Mouse (Mus musculus): ENCODE results near the gene Sfmbt2.

Gene Sfmbt2

DNA sequence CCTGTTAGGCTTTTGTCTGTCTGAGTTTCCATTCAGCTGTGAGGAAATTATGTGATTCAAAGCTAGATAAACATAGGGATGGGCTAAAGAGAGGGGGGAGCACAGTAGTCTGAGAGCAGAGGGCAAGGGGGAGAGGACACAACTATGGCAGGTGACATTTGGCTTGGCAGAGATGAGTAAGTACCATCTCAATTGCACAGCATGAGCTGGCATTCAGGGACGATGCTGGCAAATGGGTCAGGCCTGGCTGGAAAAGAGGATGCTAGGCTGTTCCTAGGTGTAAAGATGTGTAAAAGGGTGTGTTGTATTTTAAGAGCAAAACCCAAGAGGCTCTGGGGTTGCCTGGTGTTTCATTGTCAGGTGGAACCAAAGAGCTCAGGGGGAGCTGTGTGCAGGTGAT lies 188.5 kb downstream of the Sfmbt2 start:
- no peak for DNase-seq (ENCODE audit: low read depth)

DNA sequence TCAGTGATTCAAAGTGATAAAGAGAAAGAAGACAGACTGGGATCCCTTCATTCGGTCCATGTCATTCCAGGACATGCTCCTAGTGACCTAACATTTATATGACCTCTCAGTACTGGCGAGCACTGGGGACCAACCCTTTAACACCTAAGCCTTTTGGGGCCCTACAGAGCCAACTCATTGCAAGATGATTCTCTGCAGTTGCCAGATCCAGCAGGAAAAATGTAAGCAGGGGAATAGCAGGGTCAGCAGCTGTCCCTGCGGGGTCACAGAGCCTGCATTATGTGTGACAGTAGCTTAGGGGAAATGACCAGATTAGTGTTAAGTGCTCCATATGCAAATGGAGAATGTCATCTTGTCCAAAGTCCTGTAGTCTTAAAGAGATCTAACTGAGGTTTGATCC lies 195.2 kb downstream of the Sfmbt2 start:
- no peak for DNase-seq (ENCODE audit: low read depth)

DNA sequence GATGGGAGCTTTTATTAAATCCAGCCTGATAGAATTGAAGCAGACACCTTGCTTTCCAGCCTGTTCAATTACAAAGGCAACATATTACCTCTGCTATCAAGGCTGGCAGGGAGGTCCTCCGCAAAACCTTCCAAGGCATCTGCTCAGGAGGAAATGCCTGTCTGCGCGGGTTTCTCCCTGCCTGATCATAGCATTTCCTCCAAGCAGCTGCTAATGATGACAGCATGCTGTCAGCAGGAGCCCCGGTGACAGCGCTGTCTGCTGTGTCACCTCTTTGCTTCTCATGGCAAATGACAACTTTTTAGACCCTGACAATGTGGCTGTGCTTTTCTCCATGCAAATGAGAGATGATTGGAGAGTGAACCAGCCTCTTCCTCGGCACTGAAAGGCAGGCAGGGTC lies 199.1 kb downstream of the Sfmbt2 start:
- DNase-seq (ENCODE audit: low read depth) = no peak

DNA sequence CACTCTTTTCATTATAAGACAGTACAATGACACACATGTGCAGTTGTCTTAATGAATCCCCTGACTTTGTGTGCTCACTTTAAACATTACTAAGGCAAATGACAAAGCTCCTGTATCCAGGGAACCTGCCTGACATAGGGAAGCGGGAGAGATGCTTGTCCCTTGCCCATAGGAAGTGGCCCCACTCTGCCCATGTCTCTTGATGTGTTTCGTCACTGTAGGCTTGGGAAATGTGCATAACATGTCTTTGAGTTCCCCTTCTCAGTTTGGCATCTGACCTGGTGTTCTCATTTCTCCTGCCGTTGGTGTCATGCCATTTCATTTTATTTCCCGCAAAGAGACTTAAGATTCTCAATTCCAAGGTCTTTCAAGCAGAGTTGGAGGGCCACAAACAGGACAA lies 202.0 kb downstream of the Sfmbt2 start:
- DNase-seq (ENCODE audit: low read depth) = no peak

DNA sequence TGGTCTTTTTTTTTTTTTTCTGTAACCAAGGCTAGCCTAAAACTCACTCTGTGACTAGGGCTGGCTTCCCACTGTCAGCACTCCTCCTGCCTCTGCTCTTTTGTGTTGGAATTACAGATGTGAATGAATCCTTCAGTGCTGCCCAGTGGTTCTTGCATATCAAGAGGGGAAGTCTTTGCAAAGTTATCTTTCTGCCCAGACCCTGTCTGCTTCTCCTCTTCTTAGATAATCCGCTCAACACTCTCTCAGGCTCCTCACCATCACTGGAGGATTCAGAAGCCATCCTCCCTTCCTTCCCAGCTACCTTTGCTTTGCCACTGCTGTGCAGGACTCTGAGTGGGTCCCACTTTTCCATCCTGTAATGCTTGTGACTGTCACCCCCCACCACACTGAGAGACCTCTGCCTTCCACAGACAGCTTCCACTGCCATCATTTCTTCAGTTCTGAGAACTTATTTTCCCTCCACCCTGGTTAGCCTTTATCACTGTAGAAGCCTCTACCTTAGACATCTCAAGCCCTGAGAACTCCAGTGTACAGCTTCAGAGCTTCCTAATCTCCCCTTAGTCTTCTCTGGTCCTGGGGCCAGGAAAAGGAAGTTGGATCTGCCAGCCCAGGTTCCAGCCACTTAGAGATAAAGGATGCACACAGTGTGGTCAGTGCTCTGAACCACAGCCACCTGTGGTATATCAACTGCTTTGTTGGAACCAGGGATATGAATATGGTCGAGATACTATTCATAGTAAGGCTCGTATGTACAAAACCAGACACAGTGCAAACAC lies 205.8 kb downstream of the Sfmbt2 start:
- no peak for DNase-seq (ENCODE audit: low read depth)

DNA sequence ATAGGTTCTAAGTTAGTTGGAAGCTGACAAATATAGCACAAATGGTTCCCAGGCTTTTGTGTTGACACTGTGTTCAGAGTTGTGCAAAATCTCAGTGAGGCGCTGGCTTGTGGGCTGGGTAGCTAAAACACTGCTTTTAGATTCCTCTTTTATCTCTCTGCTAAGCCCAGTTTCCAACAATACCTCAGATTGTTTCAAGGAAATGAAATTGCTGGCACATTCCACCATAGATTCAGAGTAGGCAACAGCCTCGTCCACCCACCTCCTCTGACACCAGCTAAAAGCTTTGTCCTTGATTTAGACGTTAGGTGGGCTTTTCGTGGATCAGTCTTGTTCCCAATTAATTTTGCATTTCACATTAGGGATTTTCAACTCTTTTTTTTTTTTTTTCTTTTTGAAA lies 212.4 kb downstream of the Sfmbt2 start:
- no peak for DNase-seq (ENCODE audit: low read depth)

DNA sequence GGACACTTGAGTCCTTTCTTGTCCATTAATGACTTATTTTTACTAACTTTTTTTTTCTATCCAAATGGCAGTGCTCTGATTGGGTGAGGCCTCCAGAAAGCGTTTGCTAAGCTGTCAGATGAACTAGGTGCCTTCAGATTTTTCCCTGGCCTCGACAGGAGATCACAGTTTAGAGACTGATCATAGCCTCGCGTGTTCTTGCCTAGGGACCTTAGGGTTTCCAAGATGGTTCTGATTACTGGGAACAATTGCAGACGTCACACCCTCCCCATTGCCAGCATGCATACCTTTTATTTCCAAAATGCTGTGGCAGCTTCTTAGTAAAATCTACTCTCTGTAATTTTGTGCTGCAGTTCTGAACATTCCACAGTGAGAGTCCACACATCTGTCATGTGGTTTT lies 212.8 kb downstream of the Sfmbt2 start:
- DNase-seq (ENCODE audit: low read depth) = no peak

DNA sequence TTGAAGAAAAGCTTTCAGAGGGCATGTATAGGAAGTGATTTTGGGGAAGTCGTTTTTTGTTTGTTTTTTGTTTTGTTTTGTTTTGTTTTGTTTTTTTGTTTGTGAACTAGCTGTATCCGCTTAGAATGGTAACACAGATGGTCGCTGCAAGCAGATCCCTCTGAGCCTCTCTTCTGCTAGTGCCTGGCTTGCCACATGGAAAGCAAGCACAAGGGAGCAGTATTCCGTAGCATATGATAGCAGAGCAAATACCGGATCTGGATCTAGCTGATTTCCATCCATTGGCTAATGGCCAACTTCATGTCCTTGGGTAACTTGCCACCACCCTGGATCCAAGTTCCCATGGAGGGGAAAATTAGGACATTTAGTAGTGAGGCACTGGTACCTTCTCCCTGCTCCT lies 221.0 kb downstream of the Sfmbt2 start:
- DNase-seq (ENCODE audit: low read depth) = no peak

DNA sequence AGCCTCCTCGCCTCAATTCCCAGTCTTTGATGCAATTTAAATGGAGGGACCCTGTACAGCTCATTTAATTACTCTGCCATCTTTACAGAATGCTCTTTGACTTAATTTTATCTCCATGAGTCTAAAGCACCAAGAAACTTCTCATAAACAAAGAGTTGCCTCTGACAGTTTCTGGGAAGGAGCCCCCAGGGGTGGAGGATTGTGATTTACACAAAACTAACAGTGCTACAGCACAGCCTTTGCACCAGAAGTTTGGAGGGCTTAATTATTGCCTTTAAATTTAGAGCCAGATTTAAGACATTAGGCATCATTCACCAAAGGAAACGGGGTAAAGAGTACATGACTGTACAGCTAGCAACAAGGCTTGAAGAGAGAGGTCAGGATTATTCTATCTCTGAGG lies 245.2 kb downstream of the Sfmbt2 start:
- DNase-seq (ENCODE audit: low read depth) = no peak
